Mouse (Mus musculus) lung, postnatal 0 days (tissue): ENCODE data around the gene Atp6v0a1. TPM values are rescaled to one million over a fixed set of nuclear protein-coding genes. Genes with fewer than 3 reads are reported as not detected.
"Not testable (repeated sequence)": the region's sequence is repeated elsewhere in the genome, so short reads cannot be mapped to it uniquely, and the experiment has no call there.

ENCODE experiments used
- ATAC-seq: fragments of 200-750 bp; cut with Nextera tagmentation; 2 replicates; pipeline ENCODE4 v1.8.0; 2017; ENCODE audit warnings: moderate library complexity
- DNase-seq: peaks from one replicate; pipeline ENCODE4 v3.0.0-alpha.2; 2016; ENCODE audit warnings: low spot score
- H3K27ac ChIP-seq: fragments of 300-500 bp; sonication (generic); 2 replicates; pipeline ENCODE4 v1.5.1; 2014; ENCODE audit warnings: antibody characterized with exemption, mild to moderate bottlenecking, low read length, mixed read lengths
- H3K27me3 ChIP-seq: fragments of 300-500 bp; sonication (generic); replicated peaks from 2 replicates; pipeline ENCODE4 v1.6.1; 2014; ENCODE audit warnings: low read length, mixed read lengths; ENCODE audit not compliant: insufficient read depth
- H3K36me3 ChIP-seq: fragments of 300-500 bp; sonication (generic); 2 replicates; pipeline ENCODE4 v1.6.1; 2014; ENCODE audit warnings: low read length, mixed read lengths; ENCODE audit not compliant: insufficient read depth
- H3K4me1 ChIP-seq: fragments of 300-500 bp; sonication (generic); 2 replicates; pipeline ENCODE4 v1.6.1; 2014; ENCODE audit warnings: antibody characterized with exemption, low read depth, low read length, mixed read lengths; ENCODE audit not compliant: insufficient read depth
- H3K4me2 ChIP-seq: fragments of 300-500 bp; sonication (generic); replicated peaks from 2 replicates; pipeline ENCODE4 v1.6.1; 2014; ENCODE audit warnings: low read depth, mild to moderate bottlenecking, low read length, moderate library complexity, mixed read lengths
- H3K4me3 ChIP-seq: fragments of 300-500 bp; sonication (generic); 2 replicates; pipeline ENCODE4 v1.5.1; 2014; ENCODE audit warnings: low read depth, low read length
- H3K9ac ChIP-seq: fragments of 300-500 bp; sonication (generic); replicated peaks from 2 replicates; pipeline ENCODE4 v1.6.1; 2014; ENCODE audit warnings: low read depth, mild to moderate bottlenecking
- H3K9me3 ChIP-seq: fragments of 300-500 bp; sonication (generic); 2 replicates; pipeline ENCODE4 v1.6.1; 2016; ENCODE audit warnings: low read length, mixed read lengths
- CTCF ChIP-seq: IDR thresholded peaks from 2 replicates; pipeline ENCODE4 v1.5.1; 2016; ENCODE audit warnings: antibody characterized with exemption, mild to moderate bottlenecking
- EP300 ChIP-seq: IDR thresholded peaks from 2 replicates; pipeline ENCODE4 v1.6.1; 2016; ENCODE audit warnings: antibody characterized with exemption, mild to moderate bottlenecking, control low read depth
- WGBS: fragments of 180-500 bp; shearing (Covaris S2); extraction: QIAGEN DNeasy Blood & Tissue Kit; methylation state at CpG from one replicate; pipeline ENCODE4 v1.1.7; 2014; 5-methylcytosine and 5-hydroxymethylcytosine counted together
- polyA plus RNA-seq: library from polyadenylated mRNA; unstranded; fragments of >200 nt; fragmentation: Nextera tagmentation; extraction: Ambion mirVana; gene quantifications from 2 replicates; pipeline ENCODE4 v1.2.1, GENCODE M21; 2015

Gene Atp6v0a1
- polyA plus RNA-seq, 1 experiment from 2014 or later = 51.3 TPM

- TF ChIP-seq CTCF (no peak), EP300 (no peak)
- DNase-seq = no peak
- ATAC-seq = no peak
- no peak overlapping the region for H3K4me2 ChIP-seq
- H3K9me3 ChIP-seq = no peaks in the 10 kb centered on the region
- no peak overlapping the region for H3K9ac ChIP-seq
- H3K4me3 ChIP-seq = no peak overlapping the region
- no peaks in the 10 kb centered on the region for H3K4me1 ChIP-seq
- no peaks in the 10 kb centered on the region for H3K36me3 ChIP-seq
- H3K27me3 ChIP-seq = no peaks in the 10 kb centered on the region
- WGBS = 80% methylated on average over 4 of the region's 4 CpGs
- no peak overlapping the region for H3K27ac ChIP-seq
Observed at GRCm38 (mm10) chr11:100996501-100996900, 12.8 kb upstream of the Atp6v0a1 start.

DNA sequence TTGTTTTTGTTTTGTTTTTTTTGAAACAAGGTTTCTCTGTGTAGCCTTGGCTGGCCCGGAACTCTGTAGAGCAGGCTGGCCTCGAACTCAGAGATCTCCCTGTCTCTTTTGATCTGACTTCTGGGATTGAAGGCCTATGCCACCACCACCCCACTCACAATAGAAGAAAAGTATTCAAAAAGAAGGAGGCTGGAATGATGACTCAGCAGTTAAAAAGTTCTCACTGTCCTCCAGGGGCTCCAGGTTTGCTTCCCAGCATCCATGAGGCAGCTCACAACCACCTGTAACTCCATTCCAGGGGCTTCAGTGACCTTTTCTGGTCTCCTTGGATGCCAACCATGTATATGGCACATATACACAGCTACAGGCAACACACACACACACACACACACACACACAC lies 10.4 kb upstream of the Atp6v0a1 start:
- 87% methylated on average over 2 of the region's 2 CpGs for WGBS
- DNase-seq = no peak

GRCm38 (mm10) chr11:100999254-100999653 lies 10.0 kb upstream of the Atp6v0a1 start:
- Histone ChIP-seq H3K9me3 (no peaks in the 10 kb centered on the region), H3K4me1 (no peaks in the 10 kb centered on the region), H3K4me3 (no peak overlapping the region), H3K4me2 (no peak overlapping the region), H3K27ac (no peak overlapping the region), H3K36me3 (no peaks in the 10 kb centered on the region), H3K9ac (no peak overlapping the region), H3K27me3 (no peaks in the 10 kb centered on the region)
- TF ChIP-seq EP300 (no peak), CTCF (no peak)
- WGBS = 69% methylated on average over 3 of the region's 3 CpGs
- DNase-seq (no peak), ATAC-seq (no peak)

More for the DNA sequence above, 10.4 kb upstream of the Atp6v0a1 start:
- Histone ChIP-seq H3K27me3 (no peaks in the 10 kb centered on the region), H3K4me3 (no peak overlapping the region), H3K27ac (no peak overlapping the region), H3K9ac (no peak overlapping the region), H3K36me3 (no peaks in the 10 kb centered on the region), H3K9me3 (no peaks in the 10 kb centered on the region), H3K4me1 (no peaks in the 10 kb centered on the region), H3K4me2 (no peak overlapping the region)
- no peak for ATAC-seq
- TF ChIP-seq CTCF (no peak), EP300 (no peak)

GRCm38 (mm10) chr11:101001875-101002552 lies 7.2 kb upstream of the Atp6v0a1 start:
- ATAC-seq, H3K4me2 ChIP-seq, H3K36me3 ChIP-seq, H3K4me1 ChIP-seq, H3K27ac ChIP-seq, H3K4me3 ChIP-seq, H3K9me3 ChIP-seq, H3K27me3 ChIP-seq, H3K9ac ChIP-seq: not testable (repeated sequence)
- DNase-seq = peak; percentile 15
- 51% methylated on average over 4 of the region's 6 CpGs for WGBS

DNA sequence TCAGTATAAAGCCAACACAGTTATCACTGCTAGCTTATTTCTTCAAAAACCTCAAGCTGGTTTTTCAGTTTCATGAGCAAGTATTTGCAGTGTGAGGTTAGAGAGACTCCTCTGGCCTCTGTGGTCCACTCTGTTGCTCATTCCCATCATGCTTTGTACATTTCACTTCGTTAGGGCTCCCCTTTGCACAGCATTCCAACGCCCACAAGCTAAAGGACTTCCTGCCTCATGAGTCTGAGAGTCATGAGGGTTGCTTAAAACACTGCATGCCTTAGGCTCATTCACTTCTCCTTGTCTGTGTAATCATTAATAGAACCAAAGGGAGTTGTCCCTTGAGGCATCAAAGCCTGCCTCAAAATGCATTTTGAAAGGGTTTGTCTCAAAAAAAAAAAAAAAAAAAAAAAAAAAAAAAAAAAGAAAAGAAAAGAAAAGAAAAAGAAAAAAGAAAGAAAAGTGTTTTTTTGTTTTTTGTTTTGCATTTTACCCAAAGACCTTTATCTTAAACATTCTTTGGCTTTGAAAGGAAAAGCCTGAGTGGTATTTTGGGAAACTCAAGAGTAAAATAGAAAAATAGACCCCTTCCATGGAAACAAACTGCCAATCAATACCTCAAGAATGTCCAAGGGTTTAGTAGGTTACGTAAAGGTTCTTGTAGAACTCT lies 6.1 kb upstream of the Atp6v0a1 start:
- Histone ChIP-seq H3K27ac (peak overlapping the region; percentile 66; the same call in 1 of the 2 replicates), H3K4me2 (no peak overlapping the region), H3K9ac (no peak overlapping the region), H3K27me3 (no peaks in the 10 kb centered on the region), H3K4me1 (no peaks in the 10 kb centered on the region), H3K9me3 (no peaks in the 10 kb centered on the region), H3K36me3 (no peaks in the 10 kb centered on the region), H3K4me3 (no peak overlapping the region)
- TF ChIP-seq EP300 (peak; percentile 85), CTCF (no peak)
- ATAC-seq (peak; percentile 96), DNase-seq (peak; percentile 92)
- 23% methylated on average over 3 of the region's 3 CpGs for WGBS

DNA sequence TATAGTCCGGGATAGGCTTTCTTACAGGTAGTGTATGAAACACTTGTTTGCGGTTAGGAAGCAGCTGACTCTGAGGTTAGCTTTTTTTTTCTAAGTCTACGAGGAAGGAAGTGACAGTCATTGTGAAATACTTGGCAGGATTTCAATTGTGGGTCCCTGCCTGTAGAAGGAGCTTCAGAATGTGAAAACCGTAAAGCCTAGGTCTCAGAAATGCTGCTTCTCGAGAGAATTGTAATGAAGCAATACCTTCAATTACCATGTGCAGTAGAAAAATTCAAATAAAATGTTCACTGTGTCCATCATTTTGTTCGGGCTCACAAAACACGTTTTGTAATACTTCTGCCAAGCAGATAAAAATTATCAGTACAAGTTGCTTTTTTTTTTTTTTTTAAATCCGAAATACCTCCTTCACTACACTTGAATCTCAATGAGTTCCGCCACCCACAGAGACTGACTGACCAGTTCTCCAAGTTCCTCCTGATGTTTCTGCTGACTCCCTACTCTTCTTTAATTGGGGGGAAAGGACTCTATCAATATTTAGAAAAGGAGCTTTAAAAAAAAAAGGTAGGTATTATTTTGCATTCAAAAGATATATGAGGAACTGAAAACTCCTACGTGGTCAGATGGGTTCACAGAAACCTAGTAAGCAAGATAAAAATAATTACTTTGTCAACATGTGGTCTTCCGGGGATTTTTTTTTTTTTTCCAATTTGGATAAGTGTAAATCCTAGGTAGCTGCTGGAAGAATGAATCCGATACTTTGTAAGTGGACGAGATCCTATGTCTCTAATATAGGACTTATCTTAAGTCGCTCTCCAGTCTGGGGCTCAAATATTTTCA lies 826 bp upstream of the Atp6v0a1 start:
- 13% methylated on average over 14 of the region's 14 CpGs for WGBS
- peak overlapping the region; percentile 77 for H3K4me3 ChIP-seq
- peak overlapping the region; percentile 94 for H3K27ac ChIP-seq
- peak overlapping the region; percentile 68 for H3K4me2 ChIP-seq
- TF ChIP-seq EP300 = peak; percentile 93
- no peak for TF ChIP-seq CTCF
- H3K9me3 ChIP-seq = no peaks in the 10 kb centered on the region
- DNase-seq (peak; percentile 96), ATAC-seq (peak; percentile 40)
- H3K36me3 ChIP-seq = 0 out of 2 replicates have a peak, but pooled peaks cover 5% of the 10 kb centered on the region
- no peaks in the 10 kb centered on the region for H3K27me3 ChIP-seq
- no peaks in the 10 kb centered on the region; the same call in 1 of the 2 replicates for H3K4me1 ChIP-seq
- peak overlapping the region; percentile 34; the same call in 1 of the 2 replicates for H3K9ac ChIP-seq
